Mouse (Mus musculus): Measurements from ENCODE around the gene Spdef. TPM values are rescaled to one million over a fixed set of nuclear protein-coding genes. Genes with fewer than 3 reads are reported as not detected.

Gene Spdef
- polyA plus RNA-seq, 1 experiment, result 57.1 TPM

DNA sequence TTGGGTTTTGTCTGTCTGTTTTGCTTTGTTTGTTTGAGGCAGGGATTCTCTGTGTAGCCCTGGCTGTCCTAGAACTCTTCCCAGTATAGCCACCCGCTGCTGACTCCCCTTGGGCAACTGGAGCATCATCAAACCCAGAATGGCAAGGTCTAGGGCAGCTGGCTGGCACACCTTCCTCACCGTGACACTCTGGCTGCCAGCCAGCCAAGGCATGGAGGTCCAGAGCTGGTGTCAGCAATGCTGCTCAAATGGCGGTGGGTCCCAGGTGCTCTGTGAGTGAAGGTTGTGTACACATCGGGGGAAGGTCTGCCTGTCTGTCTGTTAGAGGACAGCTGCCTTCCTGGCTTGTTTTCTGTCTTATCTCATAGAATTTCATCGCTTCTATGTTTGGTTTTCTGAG lies 3.4 kb upstream of the Spdef start:
- DNase-seq (ENCODE audit: low read depth, low spot score), result no peak
- WGBS, result 37% methylated on average over 5 of the region's 5 CpGs

DNA sequence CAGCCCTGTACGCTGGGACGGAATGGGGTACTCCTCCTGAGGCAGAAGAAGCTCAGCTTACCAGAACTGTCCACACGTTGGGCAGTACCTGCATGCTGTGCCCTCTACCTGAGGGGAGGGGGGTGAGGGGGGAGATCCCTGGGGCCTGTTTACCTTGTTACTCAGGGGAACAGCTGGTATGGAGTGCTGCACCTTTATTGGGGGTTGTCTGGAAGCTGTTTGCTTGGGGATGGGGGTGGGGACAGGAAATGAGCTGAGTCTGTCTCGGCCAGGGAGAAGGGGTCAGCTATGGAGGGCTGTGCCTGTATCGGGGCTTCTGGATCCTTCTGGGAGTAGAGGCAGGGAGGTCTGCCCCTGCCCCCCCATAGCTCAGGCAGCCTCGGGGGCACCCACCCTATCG lies 2.2 kb downstream of the Spdef start:
- DNase-seq (ENCODE audit: low read depth, low spot score), result no peak
- WGBS, result 34% methylated on average over 7 of the region's 7 CpGs

DNA sequence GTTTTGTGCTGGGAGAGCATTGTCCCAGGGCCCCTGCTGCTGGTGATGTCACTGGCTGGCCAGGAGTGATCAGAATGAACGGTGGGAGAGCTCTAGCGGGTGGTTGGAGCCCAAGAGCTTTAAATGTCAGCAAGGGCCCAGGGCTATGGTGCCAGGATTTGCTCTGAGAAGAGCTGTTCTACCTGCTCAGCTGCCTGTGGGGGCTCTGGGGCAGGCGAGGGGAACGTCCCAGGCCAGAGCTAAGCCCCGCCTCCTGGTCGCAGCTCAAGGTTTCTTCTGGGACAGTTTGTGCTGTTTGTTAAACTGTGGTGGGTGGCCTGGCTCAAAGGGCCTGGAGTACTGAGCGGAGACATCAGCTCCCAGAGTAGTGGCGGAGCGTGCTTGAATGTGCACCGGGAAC lies 3.3 kb downstream of the Spdef start:
- 43% methylated on average over 10 of the region's 10 CpGs for WGBS
- DNase-seq (ENCODE audit: low read depth, low spot score), result no peak

DNA sequence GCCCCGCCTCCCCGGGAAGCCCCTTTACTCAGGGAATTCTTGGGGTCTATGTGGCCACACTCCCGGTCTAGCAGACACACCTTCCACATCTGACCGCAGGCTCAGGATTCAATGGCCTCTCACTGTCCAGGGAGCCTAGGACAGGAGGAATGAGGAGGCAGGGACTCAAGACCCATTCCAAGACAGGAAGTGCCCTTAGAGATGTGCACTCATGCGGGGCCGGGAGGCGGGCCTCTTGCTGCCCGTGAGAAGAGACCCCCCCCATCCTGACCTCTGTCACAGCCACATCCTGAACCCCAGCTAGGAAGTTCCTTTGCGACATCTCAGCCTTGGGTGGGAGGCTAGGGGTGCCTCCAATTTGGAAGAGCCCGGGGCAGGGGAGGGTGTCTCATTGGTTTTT lies 3.7 kb downstream of the Spdef start:
- 51% methylated on average over 10 of the region's 10 CpGs for WGBS
- DNase-seq (ENCODE audit: low read depth, low spot score), result no peak

DNA sequence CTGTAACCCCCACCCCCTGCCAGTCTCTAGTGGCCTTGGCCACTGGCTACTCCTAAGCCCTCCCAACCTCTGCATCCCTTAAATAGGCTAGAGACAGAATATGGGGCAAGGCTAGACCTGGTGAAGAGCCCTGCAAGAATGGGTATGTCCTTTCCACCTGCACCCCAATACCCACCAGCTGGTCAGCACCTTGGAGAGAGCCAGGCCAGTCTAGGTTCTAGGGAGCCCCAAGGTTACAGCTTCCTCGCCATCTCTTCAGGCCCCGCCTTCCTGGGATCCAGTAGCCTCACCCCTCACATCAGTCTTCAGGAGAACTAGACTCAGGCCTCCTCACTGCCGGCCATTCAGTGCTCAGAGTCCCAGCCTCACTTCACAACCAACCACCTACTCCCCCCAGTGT lies 4.4 kb downstream of the Spdef start:
- DNase-seq (ENCODE audit: low read depth, low spot score), result no peak
- 42% methylated on average over 3 of the region's 3 CpGs for WGBS

DNA sequence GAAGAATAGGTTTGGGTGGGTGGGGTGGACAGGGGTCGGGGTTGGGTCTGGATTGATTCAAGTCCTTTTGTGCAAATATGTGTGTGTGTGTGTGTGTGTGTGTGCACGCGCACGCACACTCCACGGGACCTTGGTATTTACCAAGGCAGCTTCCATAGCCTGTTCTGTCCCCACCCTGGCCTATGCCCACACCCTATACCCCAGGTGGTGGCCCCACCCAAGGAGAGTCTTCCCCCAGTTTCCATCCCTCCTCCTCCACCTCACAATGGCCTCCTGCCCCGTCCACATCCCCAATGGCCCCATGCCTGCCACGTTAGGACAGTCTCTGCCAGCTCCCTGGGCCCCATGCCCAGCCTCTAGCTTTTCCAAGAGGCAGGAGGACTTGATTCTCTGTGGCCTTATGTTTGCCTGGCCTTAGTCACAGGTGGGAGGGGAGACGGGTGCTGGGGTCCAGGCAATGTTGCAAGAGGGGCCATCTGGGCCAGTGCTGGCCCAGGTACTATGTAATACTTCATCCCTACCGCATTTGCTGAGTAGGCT lies 7.6 kb downstream of the Spdef start:
- WGBS, result 51% methylated on average over 9 of the region's 9 CpGs
- no peak for DNase-seq (ENCODE audit: low read depth, low spot score)

DNA sequence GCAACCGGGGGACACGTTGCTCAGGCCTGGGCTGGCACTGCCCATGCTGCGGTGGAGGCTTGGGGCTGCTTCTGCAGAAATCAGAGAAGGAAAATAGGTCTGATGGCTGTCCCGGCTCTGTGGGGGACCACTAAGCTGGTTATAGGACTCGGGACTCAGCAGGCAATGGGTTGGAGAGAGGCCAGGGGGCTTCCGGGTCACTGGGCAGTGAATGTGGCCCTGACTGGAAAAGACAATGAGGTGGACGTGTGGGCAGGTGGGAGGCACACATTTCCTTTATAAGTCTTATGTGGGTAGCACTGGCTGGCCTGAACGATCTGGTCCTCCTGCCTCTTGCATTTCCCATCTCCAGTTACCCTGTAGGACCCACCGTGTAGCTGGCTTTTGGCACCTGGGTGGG lies 8.4 kb downstream of the Spdef start:
- WGBS, result 69% methylated on average over 9 of the region's 9 CpGs
- no peak for DNase-seq (ENCODE audit: low read depth, low spot score)

DNA sequence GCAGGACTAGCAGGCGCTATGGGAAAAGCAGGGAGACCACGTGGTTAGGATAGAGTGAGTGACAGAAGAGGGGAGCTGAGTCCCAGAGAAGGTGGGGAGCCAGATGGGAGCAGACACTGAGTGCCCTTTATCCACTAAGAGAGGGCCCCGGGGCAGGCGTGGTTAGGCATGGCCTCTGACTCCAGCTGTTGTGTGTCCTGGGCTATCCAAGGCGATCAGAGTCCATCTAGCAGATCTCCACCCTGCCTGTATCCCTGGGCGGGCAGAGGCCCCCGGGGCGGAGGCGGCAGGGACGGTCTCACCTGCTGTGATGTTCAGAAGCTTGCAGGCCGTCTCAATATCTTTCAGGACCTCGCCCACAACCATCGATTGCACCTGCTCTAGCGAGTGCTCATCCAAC lies 9.1 kb downstream of the Spdef start:
- WGBS, result 33% methylated on average over 14 of the region's 14 CpGs
- no peak for DNase-seq (ENCODE audit: low read depth, low spot score)

DNA sequence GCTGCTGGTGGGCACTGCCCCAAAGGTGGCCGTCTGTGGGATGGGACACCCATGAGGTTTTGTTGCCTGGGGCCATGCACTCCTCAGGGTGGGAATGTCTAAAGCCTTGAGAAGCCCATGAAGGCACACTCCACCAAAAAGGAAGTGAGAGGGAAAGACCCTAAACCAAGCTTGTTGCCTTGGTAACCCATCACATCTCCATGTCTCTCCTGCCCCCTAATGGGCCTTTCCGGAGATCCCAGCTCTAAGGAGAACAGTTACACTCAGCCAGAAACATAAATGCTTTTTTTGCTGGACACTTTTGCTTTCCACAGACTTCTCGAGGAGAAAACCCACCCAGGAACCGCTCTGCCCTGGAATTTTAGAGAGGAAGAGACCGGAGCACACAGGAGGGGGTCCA lies 10.5 kb downstream of the Spdef start:
- WGBS, result 77% methylated on average over 5 of the region's 5 CpGs
- no peak for DNase-seq (ENCODE audit: low read depth, low spot score)

DNA sequence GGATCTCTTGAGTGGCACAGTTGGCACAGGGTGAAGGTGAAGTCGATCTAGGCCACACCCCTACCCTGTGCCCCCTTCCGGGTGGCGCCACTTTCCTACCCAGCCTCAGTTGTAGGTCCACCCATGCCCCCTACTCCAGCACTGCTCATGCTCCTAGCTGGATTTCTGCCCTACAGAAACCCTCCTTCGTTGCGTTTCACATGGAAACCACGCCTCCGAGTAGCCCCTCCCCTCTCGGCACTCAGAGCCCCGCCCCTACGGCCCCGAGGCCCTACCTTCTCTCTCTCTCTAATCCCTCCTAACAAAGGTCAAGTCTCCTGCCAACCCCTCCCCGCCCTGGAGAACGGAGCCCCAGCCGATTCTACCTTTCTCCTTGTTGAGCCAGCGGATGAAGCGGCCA lies 12.0 kb downstream of the Spdef start:
- 9% methylated on average over 16 of the region's 16 CpGs for WGBS
- DNase-seq (ENCODE audit: low read depth, low spot score), result no peak

DNA sequence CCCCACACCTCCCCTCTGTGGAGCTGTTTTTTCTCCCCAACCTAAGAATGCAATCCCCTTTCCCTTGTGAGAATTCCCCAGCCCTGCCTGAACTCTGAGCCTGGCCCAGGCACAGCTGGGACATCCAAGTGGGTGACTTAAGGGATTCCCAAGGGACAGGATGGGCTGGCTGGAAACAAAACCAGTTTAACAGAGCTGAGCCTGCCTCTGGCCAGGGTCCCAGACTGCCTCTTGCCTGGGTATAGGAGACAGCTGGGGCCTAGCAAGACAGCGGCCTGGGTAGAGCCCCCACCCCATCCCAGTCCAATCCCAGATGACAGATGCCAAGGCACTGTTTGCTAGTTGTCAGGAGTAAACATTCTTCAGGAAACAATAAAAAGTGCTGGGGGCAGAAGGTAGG lies 15.9 kb downstream of the Spdef start:
- no peak for DNase-seq (ENCODE audit: low read depth, low spot score)
- 26% methylated on average over 1 of the region's 1 CpGs for WGBS

DNA sequence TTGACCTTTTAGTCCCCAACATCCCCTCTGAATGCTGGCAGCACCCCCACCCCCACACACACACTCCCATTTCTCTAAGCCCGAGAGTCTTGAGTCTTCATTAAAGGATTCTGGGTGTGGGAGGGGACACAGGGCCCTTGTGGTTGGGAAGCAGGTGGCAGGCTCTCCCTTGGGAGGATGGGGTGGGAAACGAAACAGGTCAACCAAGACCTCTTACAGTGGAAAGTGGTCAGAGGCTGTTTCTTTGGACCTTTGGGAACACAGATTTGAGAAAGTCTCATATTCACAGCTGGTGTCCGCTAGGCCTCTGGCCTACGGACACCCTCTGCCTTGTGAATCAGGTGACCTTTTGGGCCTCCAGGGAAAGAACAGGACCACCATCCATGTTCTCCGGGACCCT lies 19.1 kb downstream of the Spdef start:
- WGBS, result 84% methylated on average over 5 of the region's 5 CpGs
- no peak for DNase-seq (ENCODE audit: low read depth, low spot score)

DNA sequence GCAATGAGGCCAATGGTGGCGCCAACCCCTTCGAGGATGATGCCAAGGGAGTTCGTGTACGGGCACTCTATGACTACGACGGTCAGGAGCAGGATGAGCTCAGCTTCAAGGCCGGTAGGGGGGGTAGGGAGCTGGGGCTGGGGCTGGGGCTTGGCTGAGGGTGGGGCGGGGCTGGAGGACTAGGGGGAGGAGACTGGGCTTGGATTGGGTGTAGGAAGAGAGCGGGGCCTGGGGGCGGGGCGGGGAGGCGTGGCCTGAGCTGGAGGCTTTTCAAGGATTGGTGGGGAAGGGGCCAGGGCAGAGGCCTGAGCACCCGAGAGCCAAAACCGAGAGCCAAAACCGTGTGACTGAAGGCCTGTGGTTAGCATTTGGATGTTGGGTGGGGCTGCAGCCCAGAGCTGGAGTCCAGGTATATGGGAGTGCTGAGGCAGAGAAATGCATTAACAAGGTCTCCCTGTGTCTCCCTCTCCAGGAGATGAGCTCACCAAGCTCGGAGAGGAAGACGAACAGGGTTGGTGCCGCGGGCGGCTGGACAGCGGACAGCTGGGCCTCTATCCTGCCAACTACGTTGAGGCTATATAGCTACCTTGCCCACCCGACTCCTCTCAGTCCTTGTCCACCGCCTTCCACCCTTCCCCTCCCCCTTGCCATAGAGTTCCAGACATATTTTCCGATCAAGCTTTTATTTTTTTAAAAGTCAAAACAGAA lies 20.6 kb downstream of the Spdef start:
- DNase-seq (ENCODE audit: low read depth, low spot score), result no peak
- WGBS, result 2% methylated on average over 25 of the region's 25 CpGs

DNA sequence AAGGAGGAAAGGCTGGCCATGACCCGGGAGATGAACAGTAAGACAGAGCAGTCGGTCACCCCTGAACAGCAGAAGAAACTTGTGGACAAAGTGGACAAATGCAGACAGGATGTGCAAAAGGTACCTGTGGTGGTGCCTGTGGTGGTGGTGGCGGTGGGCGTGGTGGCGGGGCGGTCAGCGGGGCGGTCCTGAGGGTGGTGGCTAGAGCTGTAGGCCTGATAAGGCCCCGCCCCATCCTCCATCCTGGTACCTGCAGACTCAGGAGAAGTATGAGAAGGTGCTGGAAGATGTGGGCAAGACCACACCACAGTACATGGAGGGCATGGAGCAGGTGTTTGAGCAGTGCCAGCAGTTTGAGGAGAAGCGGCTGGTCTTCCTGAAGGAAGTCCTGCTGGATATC lies 23.1 kb downstream of the Spdef start:
- DNase-seq (ENCODE audit: low read depth, low spot score), result no peak
- 56% methylated on average over 10 of the region's 10 CpGs for WGBS

DNA sequence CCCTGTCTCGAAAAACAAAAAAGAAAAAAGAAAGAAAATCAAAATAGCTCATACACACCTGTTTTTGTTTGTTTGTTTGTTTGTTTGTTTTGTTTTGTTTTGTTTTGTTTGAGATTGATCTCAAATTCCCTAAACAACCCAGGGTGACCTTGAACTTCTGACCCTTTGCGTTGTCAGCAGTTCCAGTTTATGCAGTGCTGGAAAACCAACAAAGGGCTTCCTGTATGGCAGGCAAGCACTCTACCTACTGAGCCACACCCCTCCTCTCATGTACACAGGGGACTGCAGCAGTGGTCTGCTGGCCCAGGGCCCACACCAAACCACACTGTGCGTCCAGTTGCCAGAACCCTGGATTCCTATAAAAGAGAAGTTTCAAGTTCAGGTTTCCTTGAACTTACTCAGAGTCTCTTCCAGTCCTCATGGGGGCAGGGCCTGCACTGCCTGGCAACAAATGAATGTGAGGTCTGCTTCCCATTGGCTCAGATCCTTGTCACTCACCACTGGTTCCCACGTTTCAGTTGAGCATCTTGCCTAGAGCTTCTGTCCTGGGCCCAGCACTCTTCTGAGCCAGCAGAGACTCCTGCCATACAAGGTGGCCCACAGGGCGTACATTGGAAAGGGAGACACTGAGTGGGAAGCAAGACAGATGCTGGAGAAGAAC lies 24.7 kb downstream of the Spdef start:
- WGBS, result 60% methylated on average over 5 of the region's 5 CpGs
- DNase-seq (ENCODE audit: low read depth, low spot score), result no peak

DNA sequence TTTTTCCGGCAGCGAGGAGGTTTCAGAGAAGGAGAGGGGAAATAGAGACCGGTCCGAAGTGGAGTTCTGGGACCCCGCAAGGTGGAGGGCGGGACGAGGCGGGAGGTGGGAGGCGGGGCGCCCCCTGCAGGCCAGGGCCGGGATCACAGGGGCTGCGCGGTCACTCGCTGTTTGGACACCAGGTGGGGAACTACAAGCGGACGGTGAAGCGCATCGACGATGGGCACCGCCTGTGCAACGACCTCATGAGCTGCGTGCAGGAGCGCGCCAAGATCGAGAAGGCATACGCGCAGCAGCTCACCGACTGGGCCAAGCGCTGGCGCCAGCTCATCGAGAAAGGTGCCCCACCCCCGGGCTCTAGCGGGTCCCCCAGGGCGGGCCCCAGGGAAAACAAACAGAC lies 26.2 kb downstream of the Spdef start:
- WGBS, result 2% methylated on average over 34 of the region's 34 CpGs
- DNase-seq (ENCODE audit: low read depth, low spot score), result no peak

DNA sequence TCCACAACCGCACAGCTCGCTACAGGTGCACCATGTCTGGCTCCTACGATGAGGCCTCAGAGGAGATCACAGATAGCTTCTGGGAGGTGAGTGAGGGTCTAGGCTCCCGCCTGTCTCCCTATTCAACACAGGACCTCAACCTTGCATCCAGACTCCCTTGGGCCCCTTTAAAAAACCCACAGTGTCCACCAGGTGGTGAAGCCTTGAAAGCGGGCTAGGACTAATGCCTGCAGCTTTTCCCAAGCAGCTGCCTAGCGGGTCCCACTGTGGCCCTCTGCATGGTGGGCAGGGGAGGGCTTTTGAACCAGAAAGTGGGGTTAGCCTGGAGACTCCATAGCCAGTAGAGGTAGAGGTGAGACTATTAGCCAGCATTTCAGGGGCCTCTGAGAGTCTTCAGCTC lies 26.9 kb downstream of the Spdef start:
- WGBS, result 92% methylated on average over 6 of the region's 6 CpGs
- DNase-seq (ENCODE audit: low read depth, low spot score), result no peak

DNA sequence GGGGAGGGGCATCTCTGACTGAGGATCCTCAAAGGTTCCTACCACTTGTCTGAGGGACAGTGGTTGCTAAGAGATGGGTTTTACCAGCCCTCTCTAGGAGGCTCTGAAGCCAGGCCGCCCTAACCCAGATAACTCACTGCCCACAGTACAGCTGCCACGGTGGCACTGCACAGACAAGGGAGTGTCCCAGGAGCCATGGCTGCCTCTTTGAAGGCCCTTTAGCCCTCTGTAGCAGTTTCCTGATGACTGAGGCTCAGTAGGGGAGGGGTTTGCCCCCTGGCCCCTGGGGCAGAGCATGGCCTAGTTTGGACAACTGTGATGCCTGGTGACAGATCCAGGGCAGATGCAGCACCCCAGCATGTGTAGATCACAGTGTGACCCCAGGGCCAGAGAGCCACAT lies 27.9 kb downstream of the Spdef start:
- 76% methylated on average over 2 of the region's 2 CpGs for WGBS

DNA sequence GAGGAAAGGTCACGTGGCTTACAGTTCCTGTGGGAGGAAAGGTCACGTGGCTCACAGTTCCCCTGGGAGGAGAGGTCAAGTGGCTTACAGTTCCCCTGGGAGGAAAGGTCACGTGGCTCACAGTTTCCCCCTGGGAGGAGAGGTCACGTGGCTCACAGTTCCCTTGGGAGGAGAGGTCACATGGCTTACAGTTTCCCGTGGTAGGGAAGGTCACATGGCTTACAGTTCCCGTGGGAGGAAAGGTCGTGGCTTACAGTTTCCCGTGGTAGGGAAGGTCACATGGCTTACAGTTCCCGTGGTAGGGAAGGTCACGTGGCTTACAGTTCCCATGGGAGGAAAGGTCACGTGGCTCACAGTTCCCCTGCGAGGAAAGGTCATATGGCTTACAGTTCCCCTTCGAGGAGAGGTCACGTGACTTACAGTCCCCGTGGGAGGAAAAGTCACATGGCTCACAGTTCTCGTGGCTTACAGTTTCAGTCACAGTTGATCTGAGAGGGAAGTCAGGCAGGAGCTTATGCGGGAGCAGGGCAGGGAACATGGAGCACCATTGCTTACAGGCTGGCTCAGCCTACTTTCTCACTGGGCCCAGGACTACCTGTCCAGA lies 29.0 kb downstream of the Spdef start:
- no peak for DNase-seq (ENCODE audit: low read depth, low spot score)
- 87% methylated on average over 17 of the region's 17 CpGs for WGBS

More for the DNA sequence above, 27.9 kb downstream of the Spdef start:
- no peak for DNase-seq (ENCODE audit: low read depth, low spot score)

DNA sequence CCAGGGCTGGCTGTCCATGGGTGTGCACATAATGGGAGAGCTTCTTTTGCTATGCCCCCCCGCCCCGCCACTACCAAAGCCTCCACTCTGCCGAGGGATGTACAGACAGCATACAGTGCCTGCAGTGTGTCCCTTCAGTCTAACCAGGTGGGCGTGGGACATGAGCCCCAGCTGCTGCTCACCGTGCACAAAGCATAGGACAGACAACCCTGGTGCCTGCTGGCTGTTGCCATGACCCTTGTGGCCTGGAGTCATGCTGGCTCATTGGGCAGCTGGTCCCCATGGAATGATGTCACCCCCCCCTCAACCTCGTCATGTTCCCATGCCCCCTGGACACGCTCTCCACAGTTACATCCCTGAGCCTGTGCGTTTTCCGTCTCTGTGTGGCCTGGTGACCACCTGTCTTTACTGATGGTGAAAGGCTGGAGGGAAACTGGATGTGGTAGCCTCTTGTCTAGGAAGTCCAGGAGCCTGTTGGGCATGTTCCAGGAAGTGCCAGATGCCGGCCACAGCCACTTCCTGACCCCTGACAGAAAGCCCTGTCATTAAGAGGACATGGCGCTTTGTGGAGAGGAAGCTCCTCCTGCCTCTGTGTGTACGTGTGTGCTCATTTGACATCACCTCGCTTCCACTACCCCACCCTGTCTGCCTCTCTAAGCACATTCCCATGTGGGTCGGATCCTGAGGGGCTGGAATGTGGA lies 37.6 kb downstream of the Spdef start:
- WGBS, result 67% methylated on average over 14 of the region's 14 CpGs
- no peak for DNase-seq (ENCODE audit: low read depth, low spot score)
